Mouse (Mus musculus) liver, adult 2 months (tissue): ENCODE data around the gene Enc1. TPM values are rescaled to one million over a fixed set of nuclear protein-coding genes. Genes with fewer than 3 reads are reported as not detected.

Experiments
- DNase-seq: peaks from one replicate; pipeline ENCODE4 v3.0.0-alpha.2; 2011; ENCODE audit warnings: low read depth, low spot score; ENCODE audit errors: extremely low read depth
- H3K27ac ChIP-seq: fragments of 200-500 bp; replicated peaks from 2 replicates; pipeline ENCODE4 v1.5.1; 2012; ENCODE audit warnings: low read depth, mild to moderate bottlenecking, control low read depth, inconsistent platforms, low read length; ENCODE audit not compliant: insufficient read depth
- H3K27me3 ChIP-seq: fragments of 200-500 bp; 2 replicates; pipeline ENCODE4 v1.6.1; 2012; ENCODE audit warnings: mild to moderate bottlenecking, moderate library complexity, low read length, inconsistent platforms; ENCODE audit not compliant: control insufficient read depth, insufficient read depth
- H3K36me3 ChIP-seq: fragments of 200-500 bp; 2 replicates; pipeline ENCODE4 v1.6.1; 2012; ENCODE audit warnings: low read length, inconsistent platforms; ENCODE audit not compliant: control insufficient read depth, insufficient read depth
- H3K4me1 ChIP-seq: fragments of 200-500 bp; 2 replicates; pipeline ENCODE4 v1.6.1; 2011; ENCODE audit warnings: low read length; ENCODE audit not compliant: control insufficient read depth, insufficient read depth
- H3K4me3 ChIP-seq: fragments of 200-500 bp; 2 replicates; pipeline ENCODE4 v1.5.1; 2011; ENCODE audit warnings: low read depth, mild to moderate bottlenecking, control low read depth, low read length, moderate library complexity; ENCODE audit not compliant: insufficient read depth
- H3K79me2 ChIP-seq: fragments of 200-500 bp; 2 replicates; pipeline ENCODE4 v1.6.1; 2012; ENCODE audit warnings: inconsistent platforms, mild to moderate bottlenecking, low read length, moderate library complexity; ENCODE audit not compliant: control insufficient read depth, insufficient read depth
- H3K9ac ChIP-seq: fragments of 200-500 bp; 2 replicates; pipeline ENCODE4 v1.6.1; 2012; ENCODE audit warnings: low read depth, mild to moderate bottlenecking, control low read depth, inconsistent platforms, low read length
- CTCF ChIP-seq: fragments of 200-500 bp; IDR thresholded peaks from 2 replicates; pipeline ENCODE4 v1.5.1; 2011; ENCODE audit warnings: low read depth, low read length, control low read depth
- POLR2A ChIP-seq: fragments of 200-500 bp; IDR thresholded peaks from 2 replicates; pipeline ENCODE4 v1.6.1; 2011; ENCODE audit warnings: low read length, control low read depth; ENCODE audit not compliant: insufficient read depth; ENCODE audit errors: extremely low read depth
- WGBS: fragments of 180-500 bp; shearing (Covaris S2); methylation state at CpG from one replicate; pipeline ENCODE4 v1.1.7; 2018; 5-methylcytosine and 5-hydroxymethylcytosine counted together
- polyA plus RNA-seq: library from polyadenylated mRNA; depleted of rRNA; stranded (reverse); fragments of >200 nt; gene quantifications from 2 replicates; pipeline ENCODE4 v1.2.3, GENCODE M21; 2012; rRNA removed
- total RNA-seq: library from RNA; depleted of rRNA; stranded (reverse); fragments of >200 nt; gene quantifications from 2 replicates; pipeline ENCODE4 v1.2.3, GENCODE M21; 2014; rRNA removed

Gene Enc1
- total and polyA plus RNA-seq, 2 experiments: 1.3 to 2.6 TPM

- 80% methylated on average over 14 of the region's 14 CpGs for WGBS
These were observed 56.6 kb downstream of the Enc1 start for GRCm38 (mm10) chr13:97297418-97298050.

DNA sequence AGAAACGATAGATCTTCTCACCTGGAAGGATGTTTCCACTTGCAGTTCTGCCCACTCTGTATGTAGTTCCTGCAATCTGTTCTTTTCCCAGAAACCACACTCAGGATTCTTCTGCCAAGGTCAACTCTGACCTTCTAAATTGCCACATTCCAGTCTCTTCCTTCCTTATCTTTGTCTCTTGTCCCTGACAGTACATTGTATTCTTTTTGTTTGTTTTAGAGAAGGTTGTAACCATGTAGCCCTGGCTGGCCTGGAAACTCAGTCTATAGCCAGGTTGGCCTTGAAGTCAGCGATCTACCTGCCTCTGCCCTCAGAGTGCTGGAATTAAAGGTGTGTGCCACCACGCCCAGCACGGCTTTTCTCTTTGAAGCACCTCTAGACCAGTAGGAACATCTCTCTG is 58.0 kb downstream of the Enc1 start:
- WGBS: 61% methylated on average over 4 of the region's 4 CpGs
- no peaks in the 10 kb centered on the region for H3K27me3 ChIP-seq
- H3K27ac ChIP-seq: no peak overlapping the region
- H3K36me3 ChIP-seq: no peaks in the 10 kb centered on the region
- DNase-seq: peak; percentile 57
- no peaks in the 10 kb centered on the region for H3K79me2 ChIP-seq
- H3K9ac ChIP-seq: no peak overlapping the region
- TF ChIP-seq CTCF: no peak
- TF ChIP-seq POLR2A: no peak
- peaks cover 19% of the 10 kb centered on the region for H3K4me1 ChIP-seq
- H3K4me3 ChIP-seq: no peak overlapping the region

More at GRCm38 (mm10) chr13:97297418-97298050, 56.6 kb downstream of the Enc1 start:
- H3K27ac ChIP-seq: no peak overlapping the region; the same call in 1 of the 2 replicates
- DNase-seq: no peak
- no peak overlapping the region for H3K4me3 ChIP-seq
- TF ChIP-seq CTCF (no peak), POLR2A (no peak)
- H3K79me2 ChIP-seq: no peaks in the 10 kb centered on the region
- H3K4me1 ChIP-seq: peaks cover 19% of the 10 kb centered on the region
- H3K27me3 ChIP-seq: no peaks in the 10 kb centered on the region
- no peak overlapping the region for H3K9ac ChIP-seq
- no peaks in the 10 kb centered on the region for H3K36me3 ChIP-seq

DNA sequence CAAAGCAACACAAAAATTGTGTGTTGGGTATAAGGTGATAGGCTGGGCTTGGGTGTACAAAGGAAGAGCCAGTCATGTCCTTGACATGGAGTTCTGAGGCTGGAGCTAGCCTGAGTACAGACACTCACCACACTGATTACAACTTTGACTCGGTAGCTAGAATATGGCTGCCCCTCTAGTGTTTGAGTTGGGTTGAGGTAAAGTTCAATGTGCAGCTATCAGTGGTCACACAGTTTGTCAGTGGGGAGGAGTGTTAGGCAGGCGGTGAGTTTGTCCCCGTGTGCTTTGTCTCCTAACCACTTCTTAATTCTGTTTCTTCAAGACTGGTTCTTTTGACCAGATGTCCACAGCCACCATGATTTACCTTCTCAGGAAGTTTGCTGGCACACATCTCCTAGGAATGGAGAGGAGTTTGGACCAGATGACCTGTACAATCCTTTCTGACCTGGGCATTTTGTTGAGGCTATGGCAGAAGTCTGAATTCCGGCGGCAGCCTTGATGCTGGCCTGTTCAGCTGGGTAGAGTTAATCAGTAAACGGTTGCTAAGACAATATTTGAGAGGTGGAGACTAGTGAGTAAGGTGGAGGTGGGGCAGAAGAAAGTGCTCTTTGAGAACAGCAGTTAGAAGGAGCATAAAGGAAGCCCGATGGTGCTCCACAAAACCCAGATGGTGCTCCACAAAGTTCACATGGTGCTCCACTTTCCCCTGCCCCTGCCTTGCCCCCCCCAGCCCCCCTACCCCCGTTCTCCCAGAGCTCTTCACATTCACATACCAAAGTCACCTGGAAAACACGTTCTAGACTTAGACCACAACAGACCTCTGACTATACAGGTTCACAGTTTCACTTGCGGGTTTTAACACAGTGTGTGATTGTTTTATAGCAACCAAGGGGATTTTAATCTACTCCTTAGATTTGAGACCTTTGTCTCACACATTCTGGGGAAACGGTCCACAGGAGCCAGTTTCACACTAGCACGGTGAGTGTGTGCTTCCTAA is 59.3 kb downstream of the Enc1 start:
- peak; percentile 97 for DNase-seq
- 30% methylated on average over 12 of the region's 12 CpGs for WGBS
- Histone ChIP-seq H3K36me3 (no peaks in the 10 kb centered on the region), H3K27me3 (no peaks in the 10 kb centered on the region), H3K4me1 (peaks cover 19% of the 10 kb centered on the region), H3K4me3 (no peak overlapping the region), H3K79me2 (no peaks in the 10 kb centered on the region), H3K9ac (no peak overlapping the region), H3K27ac (peak overlapping the region; percentile 75)
- TF ChIP-seq POLR2A (no peak), CTCF (no peak)

Other genes with a start within 250 kb of the Enc1 start
- gene 1700029F12Rik, start 206.7 kb upstream of the Enc1 start, total RNA-seq: not detected in 2 replicates
- not detected in 2 replicates for gene 1700029F12Rik, start 206.7 kb upstream of the Enc1 start, polyA plus RNA-seq
- gene Fam169a, start 173.8 kb upstream of the Enc1 start, total RNA-seq: under 0.01 and 0.07 TPM in 2 replicates
- not detected in 2 replicates for gene Fam169a, start 173.8 kb upstream of the Enc1 start, polyA plus RNA-seq
- gene Gm6169, start 141.9 kb upstream of the Enc1 start, total RNA-seq: not detected in 2 replicates
- gene Gm6169, start 141.9 kb upstream of the Enc1 start, polyA plus RNA-seq: not detected in 2 replicates
- 41.1 and 42.9 TPM in 2 replicates for gene Gfm2, start 103.2 kb upstream of the Enc1 start, total RNA-seq
- 25.9 TPM in 2 replicates for gene Gfm2, start 103.2 kb upstream of the Enc1 start, polyA plus RNA-seq
- 30.4 and 37.3 TPM in 2 replicates for gene Nsa2, start 103.2 kb upstream of the Enc1 start, total RNA-seq
- 12.9 and 15.3 TPM in 2 replicates for gene Nsa2, start 103.2 kb upstream of the Enc1 start, polyA plus RNA-seq
- gene Hexb, start 42.7 kb upstream of the Enc1 start, total RNA-seq: 41.4 and 48.1 TPM in 2 replicates
- 43.1 and 54.7 TPM in 2 replicates for gene Hexb, start 42.7 kb upstream of the Enc1 start, polyA plus RNA-seq